Mouse (Mus musculus) lung, embryonic 14.5 days (tissue): ENCODE measurements around the gene Slc22a18. TPM values are rescaled to one million over a fixed set of nuclear protein-coding genes. Genes with fewer than 3 reads are reported as not detected.
A peak's percentile ranks its signal among the peaks of the same experiment; 100 is the strongest.

Experiments used
- ATAC-seq: fragments of 200-750 bp; cut with Nextera tagmentation; 2 replicates; pipeline ENCODE4 v1.8.0; 2017; ENCODE audit warnings: mild to moderate bottlenecking, moderate TSS enrichment, moderate library complexity; ENCODE audit not compliant: insufficient read depth
- DNase-seq: peaks from one replicate; pipeline ENCODE4 v3.0.0-alpha.2; 2015
- H3K27ac ChIP-seq: fragments of 300-500 bp; sonication (generic); 2 replicates; pipeline ENCODE4 v1.5.1; 2014; ENCODE audit warnings: low read depth, mild to moderate bottlenecking, moderate library complexity
- H3K27me3 ChIP-seq: fragments of 300-500 bp; sonication (generic); 2 replicates; pipeline ENCODE4 v1.6.1; 2014; ENCODE audit warnings: low read length, control low read depth; ENCODE audit not compliant: insufficient read depth
- H3K36me3 ChIP-seq: fragments of 300-500 bp; sonication (generic); 2 replicates; pipeline ENCODE4 v1.6.1; 2014; ENCODE audit warnings: control low read depth; ENCODE audit not compliant: insufficient read depth
- H3K4me1 ChIP-seq: fragments of 300-500 bp; sonication (generic); 2 replicates; pipeline ENCODE4 v1.6.1; 2014; ENCODE audit warnings: antibody characterized with exemption, control low read depth; ENCODE audit not compliant: insufficient read depth
- H3K4me2 ChIP-seq: fragments of 300-500 bp; sonication (generic); 2 replicates; pipeline ENCODE4 v1.6.1; 2014; ENCODE audit warnings: mild to moderate bottlenecking
- H3K4me3 ChIP-seq: fragments of 300-500 bp; sonication (generic); 2 replicates; pipeline ENCODE4 v1.5.1; 2014; ENCODE audit warnings: low read depth, low read length
- H3K9ac ChIP-seq: fragments of 300-500 bp; sonication (generic); 2 replicates; pipeline ENCODE4 v1.6.1; 2014
- H3K9me3 ChIP-seq: fragments of 300-500 bp; sonication (generic); 2 replicates; pipeline ENCODE4 v1.6.1; 2016; ENCODE audit warnings: low read depth, low read length, control low read depth
- CTCF ChIP-seq: IDR thresholded peaks from 2 replicates; pipeline ENCODE4 v1.5.1; 2016; ENCODE audit warnings: antibody characterized with exemption, low read depth
- WGBS: fragments of 180-500 bp; shearing (Covaris S2); extraction: QIAGEN DNeasy Blood & Tissue Kit; methylation state at CpG from one replicate; pipeline ENCODE4 v1.1.7; 2014; 5-methylcytosine and 5-hydroxymethylcytosine counted together
- polyA plus RNA-seq: library from polyadenylated mRNA; unstranded; fragments of >200 nt; fragmentation: Nextera tagmentation; extraction: Ambion mirVana; gene quantifications from 2 replicates; pipeline ENCODE4 v1.2.1, GENCODE M21; 2014

Slc22a18 gene
- polyA plus RNA-seq, 1 experiment from 2014 or later: 1.4 TPM

DNA sequence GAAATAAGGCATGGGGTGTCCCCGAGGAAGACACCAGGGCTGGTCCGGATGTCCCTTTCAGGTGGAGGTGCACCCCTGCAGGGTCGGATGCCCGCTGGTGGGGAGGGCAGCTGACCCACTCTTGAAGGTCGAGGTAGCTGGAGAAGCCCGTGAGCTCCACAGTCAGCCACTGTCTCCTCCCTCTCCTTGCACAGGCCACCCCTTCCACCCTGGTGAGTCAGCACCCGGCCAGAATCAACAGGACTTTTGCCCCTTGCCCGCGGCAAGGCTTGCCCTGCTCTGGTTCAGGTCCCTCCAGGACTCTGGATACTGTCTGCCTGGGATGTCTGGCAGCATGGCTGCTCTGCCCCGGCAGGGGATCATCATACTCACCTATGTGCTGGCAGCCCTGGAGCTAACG is 2.3 kb downstream of the Slc22a18 start:
- H3K4me2 ChIP-seq: no peak overlapping the region
- TF ChIP-seq CTCF: no peak
- no peak overlapping the region for H3K4me3 ChIP-seq
- H3K36me3 ChIP-seq: no peaks in the 10 kb centered on the region
- ATAC-seq (no peak), DNase-seq (no peak)
- 57% methylated on average over 11 of the region's 11 CpGs for WGBS
- H3K27ac ChIP-seq: no peak overlapping the region
- H3K9me3 ChIP-seq: no peaks in the 10 kb centered on the region
- H3K9ac ChIP-seq: no peak overlapping the region
- H3K4me1 ChIP-seq: no peaks in the 10 kb centered on the region
- no peaks in the 10 kb centered on the region for H3K27me3 ChIP-seq

DNA sequence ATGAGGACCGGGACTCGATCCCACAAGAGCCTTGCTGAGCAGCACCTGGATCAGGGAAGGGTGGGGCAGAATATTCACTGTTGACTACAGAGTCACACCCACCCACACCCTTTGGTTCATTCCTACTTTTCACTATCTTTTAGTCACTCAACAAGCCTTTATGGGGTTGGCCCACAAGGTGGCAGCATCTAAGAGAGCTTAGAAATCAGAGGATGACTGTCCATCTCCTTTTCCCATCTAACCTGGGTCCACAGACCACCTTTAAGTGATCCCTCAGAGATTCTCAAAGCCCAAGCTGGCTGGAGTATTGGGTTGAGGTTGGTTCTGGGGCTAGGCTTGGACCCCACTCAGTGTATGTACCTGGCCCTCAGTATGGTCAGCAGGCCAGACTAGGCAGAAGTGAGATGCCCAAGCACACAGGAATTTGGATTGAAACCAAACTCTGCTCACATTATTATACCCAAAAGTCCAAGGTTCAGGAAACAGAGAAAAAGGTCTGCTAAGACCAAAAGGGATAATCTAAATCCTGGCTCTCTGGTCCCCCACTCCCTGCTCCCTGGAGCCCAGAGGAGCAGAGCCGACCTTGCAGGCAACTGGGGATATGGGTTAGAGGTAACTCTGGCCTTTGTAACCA is 3.3 kb downstream of the Slc22a18 start:
- no peak for ATAC-seq
- DNase-seq: no peak
- 85% methylated on average over 3 of the region's 3 CpGs for WGBS
- Histone ChIP-seq H3K27ac (no peak overlapping the region), H3K36me3 (no peaks in the 10 kb centered on the region), H3K9ac (no peak overlapping the region), H3K4me3 (no peak overlapping the region), H3K27me3 (no peaks in the 10 kb centered on the region), H3K9me3 (no peaks in the 10 kb centered on the region), H3K4me2 (no peak overlapping the region), H3K4me1 (no peaks in the 10 kb centered on the region)
- no peak; the same call in 1 of the 2 replicates for TF ChIP-seq CTCF

GRCm38 (mm10) chr7:143477800-143478199 is 4.3 kb downstream of the Slc22a18 start:
- no peaks in the 10 kb centered on the region for H3K4me1 ChIP-seq
- H3K9me3 ChIP-seq: no peaks in the 10 kb centered on the region
- no peak overlapping the region for H3K4me2 ChIP-seq
- no peaks in the 10 kb centered on the region for H3K27me3 ChIP-seq
- 77% methylated on average over 5 of the region's 5 CpGs for WGBS
- no peak for DNase-seq
- no peak for ATAC-seq
- TF ChIP-seq CTCF: no peak
- H3K4me3 ChIP-seq: no peak overlapping the region
- H3K36me3 ChIP-seq: no peaks in the 10 kb centered on the region
- H3K27ac ChIP-seq: no peak overlapping the region
- no peak overlapping the region for H3K9ac ChIP-seq

DNA sequence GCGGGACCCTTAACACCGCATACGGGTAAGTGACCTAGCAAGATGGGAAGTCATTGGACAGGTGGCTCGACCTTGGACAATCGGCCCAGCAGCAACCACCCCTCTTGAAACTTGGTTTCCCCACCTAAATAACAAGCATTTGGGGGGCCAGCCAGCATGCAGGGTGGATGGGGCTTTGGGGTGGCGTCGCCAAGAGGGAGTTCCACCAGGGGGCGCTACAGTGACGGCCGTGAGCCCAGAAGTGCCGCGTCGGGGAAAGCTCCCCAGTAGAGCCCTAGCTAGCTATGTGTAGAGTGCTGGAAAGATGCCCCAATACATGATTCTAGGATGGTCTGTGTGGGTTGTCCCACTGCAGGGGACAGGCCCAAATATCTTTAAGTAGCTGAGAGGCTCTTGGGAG is 7.0 kb downstream of the Slc22a18 start:
- TF ChIP-seq CTCF: peak; percentile 80
- no peaks in the 10 kb centered on the region for H3K36me3 ChIP-seq
- no peaks in the 10 kb centered on the region for H3K9me3 ChIP-seq
- ATAC-seq (peak; percentile 44; the same call in 1 of the 2 replicates), DNase-seq (peak; percentile 79)
- no peak overlapping the region for H3K4me3 ChIP-seq
- H3K4me1 ChIP-seq: no peaks in the 10 kb centered on the region
- H3K9ac ChIP-seq: no peak overlapping the region
- H3K4me2 ChIP-seq: no peak overlapping the region
- H3K27me3 ChIP-seq: no peaks in the 10 kb centered on the region
- WGBS: 25% methylated on average over 13 of the region's 13 CpGs
- no peak overlapping the region for H3K27ac ChIP-seq

DNA sequence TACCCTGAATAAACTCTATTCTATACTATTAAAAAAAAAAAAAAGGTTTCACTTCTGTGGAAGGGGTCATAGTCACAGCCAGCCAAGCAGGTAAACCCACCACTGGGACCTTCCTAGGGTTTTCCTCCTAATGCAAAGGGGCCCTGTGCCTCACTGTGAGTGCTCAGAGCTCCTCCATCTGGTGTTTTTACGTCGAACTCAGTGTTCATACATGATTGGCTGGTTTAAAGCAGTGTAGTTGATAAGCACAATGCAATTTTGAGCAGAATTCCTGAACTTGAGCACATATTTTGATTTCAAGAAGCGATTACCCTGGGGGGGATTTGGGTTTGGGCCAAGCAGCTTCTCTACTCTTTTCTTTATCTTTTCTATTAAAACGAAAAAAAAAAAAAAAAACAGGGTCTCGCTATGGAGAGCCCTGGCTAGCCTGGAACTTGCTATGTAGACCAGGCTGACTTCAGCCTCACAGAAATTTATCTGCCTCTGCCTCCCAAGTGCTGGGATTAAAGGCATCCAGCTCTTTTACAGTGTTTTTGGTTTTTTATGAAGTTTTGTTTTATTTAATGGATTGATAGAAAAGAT is 8.4 kb downstream of the Slc22a18 start:
- Histone ChIP-seq H3K4me2 (no peak overlapping the region), H3K9me3 (no peaks in the 10 kb centered on the region), H3K4me1 (no peaks in the 10 kb centered on the region), H3K9ac (no peak overlapping the region), H3K27ac (no peak overlapping the region), H3K36me3 (no peaks in the 10 kb centered on the region), H3K27me3 (no peaks in the 10 kb centered on the region), H3K4me3 (no peak overlapping the region)
- DNase-seq (no peak), ATAC-seq (no peak)
- 37% methylated on average over 5 of the region's 5 CpGs for WGBS
- no peak for TF ChIP-seq CTCF

GRCm38 (mm10) chr7:143482541-143482940 is 9.0 kb downstream of the Slc22a18 start:
- ATAC-seq (no peak), DNase-seq (no peak)
- H3K27me3 ChIP-seq: no peaks in the 10 kb centered on the region
- H3K9ac ChIP-seq: no peak overlapping the region
- H3K4me2 ChIP-seq: no peak overlapping the region
- H3K4me3 ChIP-seq: no peak overlapping the region
- no peaks in the 10 kb centered on the region for H3K4me1 ChIP-seq
- H3K9me3 ChIP-seq: no peaks in the 10 kb centered on the region
- WGBS: 19% methylated on average over 6 of the region's 6 CpGs
- no peak for TF ChIP-seq CTCF
- no peak overlapping the region for H3K27ac ChIP-seq
- H3K36me3 ChIP-seq: no peaks in the 10 kb centered on the region

- no peaks in the 10 kb centered on the region for H3K36me3 ChIP-seq
- no peak overlapping the region for H3K9ac ChIP-seq
- WGBS: 73% methylated on average over 6 of the region's 6 CpGs
- ATAC-seq (no peak), DNase-seq (no peak)
- H3K27ac ChIP-seq: no peak overlapping the region
- H3K4me1 ChIP-seq: no peaks in the 10 kb centered on the region
- no peak overlapping the region for H3K4me3 ChIP-seq
- TF ChIP-seq CTCF: no peak
- no peak overlapping the region for H3K4me2 ChIP-seq
- no peaks in the 10 kb centered on the region for H3K27me3 ChIP-seq
- no peaks in the 10 kb centered on the region for H3K9me3 ChIP-seq
Measured at GRCm38 (mm10) chr7:143489735-143490134, 16.2 kb downstream of the Slc22a18 start.
